Mouse (Mus musculus): ENCODE data around the gene Pdss1. TPM values are rescaled to one million over a fixed set of nuclear protein-coding genes. Genes with fewer than 3 reads are reported as not detected.

Gene Pdss1
- polyA plus RNA-seq (2017; shearing (Covaris generic)): 9.5 TPM

DNA sequence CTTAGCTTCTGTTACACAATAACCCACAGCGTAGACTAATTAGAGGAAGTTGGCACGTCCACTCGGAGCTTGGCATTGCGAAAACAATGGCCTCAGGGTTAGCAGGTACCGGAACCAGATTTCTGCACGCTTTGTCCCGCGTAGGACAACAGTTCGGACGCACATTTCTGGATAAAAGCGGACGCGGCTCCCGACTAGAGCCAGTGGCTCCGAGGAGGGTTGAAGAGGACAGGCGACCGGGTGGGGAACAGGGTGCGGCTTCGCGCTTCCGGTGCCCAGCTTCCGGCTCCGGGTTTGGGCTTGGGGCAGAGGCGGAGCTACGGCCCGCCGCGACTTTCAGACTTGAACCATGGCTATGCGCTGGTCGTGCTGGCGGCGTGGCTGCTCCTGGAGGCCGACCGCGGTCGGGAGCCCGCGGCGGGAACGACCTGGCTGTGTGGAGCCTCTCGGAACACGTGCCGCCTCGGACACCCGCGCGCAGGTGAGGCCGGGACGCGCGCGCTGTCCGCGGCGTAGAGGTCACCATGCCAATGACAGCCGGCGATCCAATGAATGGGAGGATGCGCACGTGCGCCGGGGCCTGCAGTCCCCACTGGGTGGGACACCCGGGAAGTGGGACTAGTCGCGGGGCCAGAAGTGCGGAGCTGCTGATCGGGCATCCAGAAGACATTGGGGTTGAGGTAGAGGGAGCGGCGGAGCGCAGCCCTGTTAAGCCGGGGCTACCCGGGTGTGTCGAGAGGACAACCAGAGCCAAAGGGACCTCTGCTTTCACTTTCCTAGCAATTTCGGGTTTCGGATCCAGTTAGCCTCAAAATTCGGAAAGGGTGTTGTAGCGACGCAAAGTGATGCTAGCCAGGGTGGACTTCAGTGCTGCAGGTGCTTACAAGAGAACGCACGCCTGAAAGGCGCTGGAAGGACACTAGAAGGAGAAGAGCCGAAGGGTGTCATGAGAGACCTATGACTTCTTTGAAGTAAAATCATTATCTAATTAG is at the start of gene Pdss1:
Gene Pdss1 (plus strand): TSS at position 241 of the 992 bp plus-strand sequence.

Other genes with a start within 250 kb of the Pdss1 start
- gene Apbb1ip, start 121.4 kb upstream of the Pdss1 start, polyA plus RNA-seq (2017; shearing (Covaris generic)): 110 TPM
- gene Abi1, start 144.7 kb downstream of the Pdss1 start, polyA plus RNA-seq (2017; shearing (Covaris generic)): 188 TPM
- gene Acbd5, start 172.6 kb downstream of the Pdss1 start, polyA plus RNA-seq (2017; shearing (Covaris generic)): 69.1 TPM